Mouse (Mus musculus): Measurements from ENCODE around the gene F2r. TPM values are rescaled to one million over a fixed set of nuclear protein-coding genes. Genes with fewer than 3 reads are reported as not detected.
A peak's percentile ranks its signal among the peaks of the same experiment; 100 is the strongest.

Gene F2r
- total RNA-seq, 2 experiments from 2014 or later, result 5.4 to 5.8 TPM

DNA sequence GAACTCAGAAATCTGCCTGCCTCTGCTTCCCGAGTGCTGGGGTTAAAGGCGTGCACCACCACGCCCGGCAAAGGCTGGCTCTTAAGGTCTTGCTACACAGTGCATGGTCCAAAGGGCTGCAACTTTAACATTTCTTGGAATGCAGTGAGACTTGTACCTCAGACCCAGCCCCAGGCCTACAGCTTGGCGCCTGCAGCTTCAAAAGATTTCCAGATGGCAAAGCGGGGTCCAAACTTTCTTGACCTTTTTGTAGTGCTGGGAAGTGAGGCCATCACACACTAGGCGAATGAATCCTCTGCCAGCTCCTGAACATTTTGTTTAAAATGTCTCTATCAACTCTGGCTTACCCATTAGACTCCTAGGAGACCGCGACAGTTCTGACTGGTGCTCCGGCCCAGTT is 20.7 kb downstream of the F2r start:
- no peak for DNase-seq (ENCODE audit: extremely low spot score in 1 of 2, low spot score in 1 of 2)

DNA sequence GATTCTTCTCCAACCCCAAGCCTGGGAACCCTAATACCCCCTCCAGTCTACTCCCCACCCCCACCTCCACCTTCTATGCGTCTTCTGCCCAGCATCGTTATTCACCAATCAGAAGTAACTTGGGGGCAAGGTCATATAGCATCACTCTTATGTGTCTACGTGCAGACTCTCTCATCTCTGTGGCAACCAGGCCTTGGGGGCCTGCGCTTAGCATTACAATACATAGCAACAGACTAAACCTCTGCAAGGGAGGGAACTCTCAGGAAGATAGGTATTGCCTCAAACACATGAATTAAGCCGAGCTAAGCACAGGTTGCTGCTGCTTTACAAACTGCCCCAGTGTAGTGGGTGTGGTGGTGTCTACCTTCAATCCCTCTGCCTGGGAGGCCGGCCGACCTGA is 21.6 kb downstream of the F2r start:
- no peak for DNase-seq (ENCODE audit: extremely low spot score in 1 of 2, low spot score in 1 of 2)

GRCm38 (mm10) chr13:95595921-95596320 is 22.4 kb downstream of the F2r start:
- DNase-seq (ENCODE audit: extremely low spot score in 1 of 2, low spot score in 1 of 2), result no peak

DNA sequence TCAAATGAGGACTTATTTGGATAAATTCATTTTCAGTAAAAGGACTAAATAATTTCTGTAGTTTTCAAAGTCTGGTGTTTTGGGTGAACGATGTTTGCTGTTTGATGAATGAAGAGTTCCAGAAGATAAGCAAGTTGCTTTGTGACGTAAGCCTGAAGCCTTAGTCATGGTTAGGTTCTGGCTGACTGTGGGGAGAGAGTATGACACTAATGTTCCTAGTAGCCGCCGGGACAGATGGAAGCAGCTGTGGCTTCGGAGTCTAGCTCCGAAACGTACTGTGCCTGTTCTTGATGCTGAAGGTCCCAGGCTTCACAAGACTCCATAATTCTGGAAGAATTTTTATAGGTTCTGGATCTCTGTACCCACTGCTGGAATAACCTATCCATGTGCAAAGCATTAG is 22.9 kb downstream of the F2r start:
- no peak for DNase-seq (ENCODE audit: extremely low spot score in 1 of 2, low spot score in 1 of 2)

GRCm38 (mm10) chr13:95592860-95593259 is 25.4 kb downstream of the F2r start:
- DNase-seq (ENCODE audit: extremely low spot score in 1 of 2, low spot score in 1 of 2), result no peak

GRCm38 (mm10) chr13:95591606-95592005 is 26.7 kb downstream of the F2r start:
- no peak for DNase-seq (ENCODE audit: extremely low spot score in 1 of 2, low spot score in 1 of 2)

DNA sequence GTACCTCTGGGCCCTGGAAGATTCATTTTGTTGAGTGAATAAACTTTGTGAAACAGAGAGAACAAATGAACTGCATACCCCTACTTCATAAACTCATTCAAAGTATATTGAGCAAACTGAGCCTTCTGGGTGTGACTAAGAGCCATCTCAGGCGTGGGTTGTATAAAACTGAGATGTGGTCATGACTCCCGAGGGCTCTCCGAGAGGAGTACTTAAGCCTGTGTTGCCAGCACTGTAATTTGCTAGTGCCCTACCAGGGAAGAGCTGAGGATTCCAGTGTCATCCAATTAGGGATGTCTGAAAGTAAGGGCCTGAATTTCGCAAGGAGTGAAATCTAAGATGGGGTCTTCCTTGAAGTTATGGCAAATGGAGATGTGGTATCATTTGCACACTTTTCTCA is 30.7 kb downstream of the F2r start:
- DNase-seq (ENCODE audit: extremely low spot score in 1 of 2, low spot score in 1 of 2), result no peak

GRCm38 (mm10) chr13:95584898-95585297 is 33.4 kb downstream of the F2r start:
- no peak for DNase-seq (ENCODE audit: extremely low spot score in 1 of 2, low spot score in 1 of 2)

DNA sequence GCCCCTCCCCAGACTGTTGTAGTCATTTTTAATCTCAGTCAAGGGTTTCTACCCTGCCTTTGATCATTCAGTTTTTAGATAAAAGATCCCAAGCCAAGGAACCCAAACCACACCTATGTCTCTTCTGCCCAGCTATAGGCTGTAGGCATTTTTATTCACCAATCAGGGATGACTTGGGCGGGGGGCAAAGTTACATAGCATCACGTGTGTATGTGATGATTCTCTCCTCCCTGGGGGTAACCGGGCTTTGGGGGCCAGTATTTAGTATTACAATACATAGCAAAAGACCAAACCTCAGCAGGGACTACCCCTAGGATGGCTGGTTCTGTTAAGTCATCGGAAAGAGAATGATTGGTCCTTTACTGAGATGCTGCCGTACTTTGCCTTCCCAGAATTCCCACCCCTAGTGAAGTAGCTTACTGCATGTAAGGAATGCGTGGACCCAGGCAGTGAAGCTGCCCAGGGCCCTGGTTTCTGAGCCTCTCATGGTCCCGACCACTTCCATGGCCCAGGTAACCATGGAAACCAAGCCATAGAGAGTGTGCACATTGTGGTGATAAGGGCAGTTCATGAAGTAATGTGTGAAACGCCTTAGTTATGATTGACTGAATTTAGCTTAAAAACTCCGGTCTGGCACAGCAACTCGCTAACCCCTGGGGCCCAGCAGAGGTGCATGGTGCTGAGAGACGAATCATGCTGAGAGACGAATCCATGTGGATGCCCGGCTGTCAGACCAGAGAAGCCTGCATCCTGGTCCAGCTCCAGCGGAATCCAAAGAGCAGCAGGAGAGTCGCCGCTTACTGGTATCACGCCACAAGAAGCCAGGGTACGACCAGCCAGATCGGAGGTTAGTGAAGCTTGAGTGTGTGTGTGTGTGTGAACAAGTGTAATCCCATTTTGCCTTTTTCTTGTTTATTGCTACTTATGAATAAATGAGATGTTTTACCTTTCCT is 34.8 kb downstream of the F2r start:
- DNase-seq (ENCODE audit: extremely low spot score in 1 of 2, low spot score in 1 of 2), result peak in 1 of 2 experiments; percentile 11

DNA sequence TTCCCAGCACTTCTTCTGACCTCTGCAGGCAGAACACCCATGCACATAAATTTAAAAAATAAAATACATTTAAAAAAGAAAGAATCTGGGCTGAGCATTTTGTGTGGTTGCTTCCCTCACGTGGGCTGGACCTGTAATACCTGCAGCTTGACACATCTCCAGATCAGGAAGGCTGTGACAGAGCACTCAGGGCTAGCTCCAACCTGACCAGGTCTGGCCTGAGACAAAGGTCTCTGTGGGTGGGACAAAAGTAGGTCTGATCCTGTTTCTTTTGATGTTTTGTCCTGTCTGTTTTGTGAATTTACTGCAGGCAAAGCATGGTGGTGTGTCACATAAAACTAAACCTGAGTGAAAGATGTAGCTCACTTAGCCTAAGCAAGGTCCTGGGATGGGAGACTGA is 36.4 kb downstream of the F2r start:
- no peak for DNase-seq (ENCODE audit: extremely low spot score in 1 of 2, low spot score in 1 of 2)

GRCm38 (mm10) chr13:95578016-95578697 is 40.1 kb downstream of the F2r start:
- DNase-seq (ENCODE audit: extremely low spot score in 1 of 2, low spot score in 1 of 2), result no peak

- no peak for DNase-seq (ENCODE audit: extremely low spot score in 1 of 2, low spot score in 1 of 2)
Observed at GRCm38 (mm10) chr13:95570877-95571276, 47.4 kb downstream of the F2r start.

DNA sequence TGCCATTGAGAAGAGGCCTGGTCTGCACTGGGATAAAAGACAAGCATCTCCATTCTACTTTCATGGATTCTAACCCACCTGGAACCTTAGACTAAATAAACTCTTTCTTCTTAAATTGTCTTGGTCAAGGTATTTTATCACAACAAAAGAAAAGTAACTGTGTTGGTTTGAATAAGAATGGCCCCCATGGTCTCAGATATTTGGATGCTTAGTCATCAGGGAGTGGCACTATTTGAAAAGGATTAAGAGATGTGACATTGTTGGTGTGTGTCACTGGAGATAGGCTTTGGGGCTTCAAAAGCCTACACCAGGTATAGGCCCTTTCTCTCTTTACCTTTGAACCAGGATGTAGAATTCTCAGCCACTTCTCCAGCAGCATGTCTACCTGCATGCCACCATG is 49.0 kb downstream of the F2r start:
- no peak for DNase-seq (ENCODE audit: extremely low spot score in 1 of 2, low spot score in 1 of 2)

DNA sequence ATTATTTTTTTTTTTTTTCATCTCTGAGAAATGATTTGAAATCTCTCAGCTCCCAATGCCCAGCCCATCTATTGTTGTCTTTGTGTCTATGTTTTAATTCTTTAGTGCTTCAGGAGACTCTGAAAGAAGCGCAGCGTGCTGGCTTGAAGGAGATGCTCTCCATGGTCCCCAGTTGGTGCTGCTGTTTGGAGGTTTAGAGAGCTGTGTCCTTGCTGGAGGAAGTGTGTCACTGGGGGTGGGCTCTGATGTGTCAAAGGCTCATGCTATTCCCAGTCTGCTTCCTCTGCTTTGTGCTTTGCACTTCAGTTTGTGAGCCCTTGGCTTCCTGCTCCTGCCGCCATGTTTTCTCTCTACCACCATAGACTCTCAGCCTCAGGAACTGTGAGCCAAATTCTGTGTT is 50.0 kb downstream of the F2r start:
- no peak for DNase-seq (ENCODE audit: extremely low spot score in 1 of 2, low spot score in 1 of 2)

DNA sequence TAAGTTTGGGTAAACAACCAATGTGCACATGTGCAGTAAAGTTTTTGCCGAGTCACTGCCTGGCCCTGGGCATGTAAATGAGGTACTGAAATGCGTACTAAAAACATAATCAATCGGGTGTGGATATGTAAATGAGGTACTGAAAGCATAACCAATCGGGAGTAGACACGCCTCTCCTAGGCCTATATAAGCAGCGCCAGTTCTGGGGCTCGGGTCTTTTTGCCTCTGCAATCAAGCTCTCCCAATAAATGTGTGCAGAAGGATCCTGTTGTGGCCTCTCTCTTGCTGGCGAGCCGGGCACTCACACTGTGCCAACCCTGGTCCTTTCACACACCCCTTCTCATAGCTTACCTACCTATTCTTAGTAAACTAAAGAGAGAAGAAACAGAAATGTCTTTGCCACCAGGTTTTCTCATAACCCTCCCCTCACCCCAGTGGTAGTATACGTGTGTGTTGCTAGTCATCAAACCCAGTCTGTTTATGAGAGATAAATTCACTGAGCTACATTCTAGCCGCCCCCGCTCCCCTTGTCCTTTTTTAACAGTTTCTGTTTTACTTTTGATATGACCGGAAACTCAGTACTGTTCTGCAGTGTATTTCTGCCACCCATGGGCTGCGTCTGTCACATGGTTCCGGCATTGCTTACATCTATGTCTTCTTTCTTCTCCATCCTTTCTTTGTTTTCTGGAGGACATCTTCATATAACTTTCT is 51.3 kb downstream of the F2r start:
- DNase-seq (ENCODE audit: extremely low spot score in 1 of 2, low spot score in 1 of 2), result no peak

GRCm38 (mm10) chr13:95563693-95564092 is 54.6 kb downstream of the F2r start:
- DNase-seq (ENCODE audit: extremely low spot score in 1 of 2, low spot score in 1 of 2), result peak; percentile 55 to 72

GRCm38 (mm10) chr13:95563066-95563610 is 55.1 kb downstream of the F2r start:
- DNase-seq (ENCODE audit: extremely low spot score in 1 of 2, low spot score in 1 of 2), result no peak

DNA sequence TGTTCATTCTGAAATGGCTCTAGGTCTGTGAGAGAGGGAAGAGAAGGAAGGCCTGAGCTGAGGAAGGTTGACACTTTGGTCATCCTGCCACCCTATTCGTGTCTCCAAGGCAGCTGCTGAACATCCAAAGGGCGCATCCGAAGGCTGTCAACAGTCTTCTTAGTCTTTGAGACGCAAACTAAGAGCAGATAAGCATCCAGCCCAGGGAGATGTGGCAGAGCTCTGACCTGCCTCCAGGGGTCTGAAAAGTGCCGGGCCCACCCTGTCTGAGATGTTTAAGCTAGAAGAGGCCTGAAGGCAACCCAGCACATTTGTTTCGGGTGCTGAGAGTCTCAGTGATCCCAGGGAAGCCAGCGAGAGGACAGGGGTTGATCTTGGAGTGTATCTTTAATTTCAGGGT is 61.0 kb downstream of the F2r start:
- no peak for DNase-seq (ENCODE audit: extremely low spot score in 1 of 2, low spot score in 1 of 2)

- DNase-seq (ENCODE audit: extremely low spot score in 1 of 2, low spot score in 1 of 2), result no peak
Observed at GRCm38 (mm10) chr13:95553885-95554492, 64.3 kb downstream of the F2r start.

Measured in layer of hippocampus, postnatal 25 days (tissue).